ENCODE assay signal across 2 mouse cellular contexts in genomic region chr3:32486543-32486942, GRCm38 (mm10).
A peak's percentile ranks its signal among the peaks of the same experiment; 100 is the strongest.
TF ChIP-seq lines count a peak whose summit lies in the region.

No protein-coding gene starts in this region.

TF ChIP-seq in CH12.LX, 34 proteins besides CTCF, POLR2A, EP300 and RAD21 (continued from another document):
- TF ChIP-seq MAX (IDR thresholded peaks at IDR 0.05; ENCODE audit: low read length) (no peak), NRF1 (IDR thresholded peaks at IDR 0.05; ENCODE audit: low read depth, low read length) (no peak), ZNF384 (IDR thresholded peaks at IDR 0.05; ENCODE audit: low read depth, low read length) (peak; percentile 63), MYC (IDR thresholded peaks at IDR 0.05; ENCODE audit: low read depth, low read length) (peak; percentile 61; the same call in 1 of the 2 replicates)

TF ChIP-seq in myocyte, 11 proteins besides CTCF, POLR2A, EP300 and RAD21 (continued from another document):
- peak in 1 of 3 experiments; percentile 10 for TF ChIP-seq MYOD1 (IDR thresholded peaks at IDR 0.05; ENCODE audit: control insufficient read depth in 1 of 3, insufficient read length in 2 of 3, low read depth in 2 of 3)
